Mouse (Mus musculus) liver, postnatal 0 days (tissue): ENCODE results near the gene Gm49721.
"Not testable (repeated sequence)": the region's sequence is repeated elsewhere in the genome, so short reads cannot be mapped to it uniquely, and the experiment has no call there.

Experiments used
- CTCF ChIP-seq: sonication (generic); IDR thresholded peaks from 2 replicates; pipeline ENCODE4 v1.5.1; 2016; ENCODE audit warnings: antibody characterized with exemption, low read depth
- EP300 ChIP-seq: IDR thresholded peaks from 2 replicates; pipeline ENCODE4 v1.6.1; 2016; ENCODE audit warnings: antibody characterized with exemption, low read depth, mild to moderate bottlenecking

DNA sequence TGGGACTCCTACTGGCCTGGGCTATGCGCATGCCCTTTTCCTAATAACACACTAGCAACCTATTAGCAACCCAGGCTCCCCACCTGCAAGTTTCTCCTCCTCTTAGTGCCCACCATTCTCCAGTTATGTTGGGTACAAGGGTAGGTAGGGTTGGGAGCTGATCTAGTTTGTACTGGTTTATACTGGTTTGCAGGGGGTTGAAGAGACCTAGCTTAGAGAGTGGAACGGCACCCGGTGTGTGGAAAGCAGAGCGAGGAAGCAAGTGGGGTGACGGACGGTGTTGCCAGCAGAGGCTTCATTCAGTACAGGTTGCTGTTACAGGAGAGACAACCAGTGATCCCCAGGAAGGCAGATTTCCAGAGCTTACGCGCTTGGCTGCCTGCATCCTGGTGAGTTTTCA is 8.4 kb upstream of the Gm49721 start, which contains the start of gene Rnaset2b:
- not testable (repeated sequence) for TF ChIP-seq EP300, CTCF
